Mouse (Mus musculus) G1E (cell line): ENCODE data around the gene Tbc1d9b.

ENCODE experiments used
- CTCF ChIP-seq: IDR thresholded peaks from 2 replicates; pipeline ENCODE4 v1.5.1; 2012; ENCODE audit warnings: low read depth, low read length, inconsistent platforms, mixed read lengths
- GATA1 ChIP-seq: IDR thresholded peaks from 2 replicates; pipeline ENCODE4 v1.6.1; 2012; ENCODE audit warnings: borderline replicate concordance, low read length, inconsistent platforms, mixed read lengths
- POLR2AphosphoS5 ChIP-seq: IDR thresholded peaks from 2 replicates; pipeline ENCODE4 v1.6.1; 2012; ENCODE audit warnings: low read depth, low read length, inconsistent platforms; ENCODE audit not compliant: insufficient replicate concordance
- TAL1 ChIP-seq: conservative IDR thresholded peaks from 2 replicates; pipeline ENCODE4 v1.6.1; 2012; ENCODE audit warnings: low read depth, low read length, inconsistent platforms, mixed read lengths

GRCm38 (mm10) chr11:50158346-50158745, 27.1 kb downstream of the Tbc1d9b start:
- TF ChIP-seq CTCF (no peak), POLR2AphosphoS5 (no peak), GATA1 (no peak), TAL1 (no peak)
